Mouse (Mus musculus): ENCODE data around the gene Myo19. TPM values are rescaled to one million over a fixed set of nuclear protein-coding genes. Genes with fewer than 3 reads are reported as not detected.

Myo19 gene
- total and polyA plus RNA-seq, 2 experiments from 2014 or later = 3.6 to 7.5 TPM

GRCm38 (mm10) chr11:84918425-84918824, 38.5 kb downstream of the Myo19 start:
- Histone ChIP-seq H3K27me3 (ENCODE audit: insufficient read depth, low read length) (no peaks in the 10 kb centered on the region), H3K9ac (no peak overlapping the region), H3K4me2 (ENCODE audit: low read depth) (peak overlapping the region; percentile 28; the same call in 1 of the 2 replicates), H3K36me3 (ENCODE audit: insufficient read depth) (peaks cover 5% of the 10 kb centered on the region; the same call in 1 of the 2 replicates), H3K4me3 (ENCODE audit: low read depth, low read length) (no peak overlapping the region), H3K9me3 (ENCODE audit: low read length) (no peaks in the 10 kb centered on the region), H3K27ac (ENCODE audit: low read depth, low read length) (no peak overlapping the region), H3K4me1 (ENCODE audit: insufficient read depth) (peaks cover 7% of the 10 kb centered on the region; the same call in 1 of the 2 replicates)
- 6% methylated on average over 16 of the region's 16 CpGs for WGBS
- ATAC-seq (peak; percentile 84), DNase-seq (peak; percentile 93)
- TF ChIP-seq CTCF (IDR thresholded peaks at IDR 0.05; ENCODE audit: low read depth) = peak; percentile 95

- Histone ChIP-seq H3K4me2 (ENCODE audit: low read depth) (no peak overlapping the region), H3K36me3 (ENCODE audit: insufficient read depth) (no peaks in the 10 kb centered on the region), H3K9me3 (ENCODE audit: low read length) (no peaks in the 10 kb centered on the region), H3K4me1 (ENCODE audit: insufficient read depth) (peaks cover 7% of the 10 kb centered on the region; the same call in 1 of the 2 replicates), H3K4me3 (ENCODE audit: low read depth, low read length) (no peak overlapping the region), H3K27ac (ENCODE audit: low read depth, low read length) (no peak overlapping the region), H3K27me3 (ENCODE audit: insufficient read depth, low read length) (no peaks in the 10 kb centered on the region), H3K9ac (no peak overlapping the region)
- DNase-seq (peak; percentile 18), ATAC-seq (no peak)
- 29% methylated on average over 3 of the region's 3 CpGs for WGBS
- TF ChIP-seq CTCF (IDR thresholded peaks at IDR 0.05; ENCODE audit: low read depth) = peak; percentile 49
Observed at GRCm38 (mm10) chr11:84919276-84919675, 39.3 kb downstream of the Myo19 start.

- H3K4me3 ChIP-seq (ENCODE audit: low read depth, low read length) = no peak overlapping the region
- 0 out of 2 replicates have a peak, but pooled peaks cover 3% of the 10 kb centered on the region for H3K4me1 ChIP-seq (ENCODE audit: insufficient read depth)
- no peaks in the 10 kb centered on the region for H3K36me3 ChIP-seq (ENCODE audit: insufficient read depth)
- H3K27me3 ChIP-seq (ENCODE audit: insufficient read depth, low read length) = no peaks in the 10 kb centered on the region
- no peak for TF ChIP-seq CTCF (IDR thresholded peaks at IDR 0.05; ENCODE audit: low read depth)
- H3K9ac ChIP-seq = no peak overlapping the region
- no peaks in the 10 kb centered on the region for H3K9me3 ChIP-seq (ENCODE audit: low read length)
- H3K27ac ChIP-seq (ENCODE audit: low read depth, low read length) = no peak overlapping the region
- WGBS = 74% methylated on average over 7 of the region's 7 CpGs
- no peak for DNase-seq
- no peak for ATAC-seq
- H3K4me2 ChIP-seq (ENCODE audit: low read depth) = no peak overlapping the region
Observed at GRCm38 (mm10) chr11:84919951-84920350, 40.0 kb downstream of the Myo19 start.

- Histone ChIP-seq H3K9ac (no peak overlapping the region), H3K27me3 (ENCODE audit: insufficient read depth, low read length) (no peaks in the 10 kb centered on the region), H3K4me2 (ENCODE audit: low read depth) (no peak overlapping the region), H3K9me3 (ENCODE audit: low read length) (no peaks in the 10 kb centered on the region), H3K36me3 (ENCODE audit: insufficient read depth) (no peaks in the 10 kb centered on the region), H3K4me3 (ENCODE audit: low read depth, low read length) (no peak overlapping the region), H3K4me1 (ENCODE audit: insufficient read depth) (no peaks in the 10 kb centered on the region), H3K27ac (ENCODE audit: low read depth, low read length) (no peak overlapping the region)
- DNase-seq (no peak), ATAC-seq (no peak)
- no peak for TF ChIP-seq CTCF (IDR thresholded peaks at IDR 0.05; ENCODE audit: low read depth)
- WGBS = 85% methylated on average over 8 of the region's 8 CpGs
Observed at GRCm38 (mm10) chr11:84920981-84921380, 41.0 kb downstream of the Myo19 start.

- Histone ChIP-seq H3K27me3 (ENCODE audit: insufficient read depth, low read length) (no peaks in the 10 kb centered on the region), H3K4me3 (ENCODE audit: low read depth, low read length) (no peak overlapping the region), H3K27ac (ENCODE audit: low read depth, low read length) (no peak overlapping the region), H3K4me1 (ENCODE audit: insufficient read depth) (no peaks in the 10 kb centered on the region), H3K36me3 (ENCODE audit: insufficient read depth) (no peaks in the 10 kb centered on the region), H3K9me3 (ENCODE audit: low read length) (no peaks in the 10 kb centered on the region), H3K4me2 (ENCODE audit: low read depth) (no peak overlapping the region), H3K9ac (no peak overlapping the region)
- DNase-seq = no peak
- WGBS = 12% methylated on average over 6 of the region's 6 CpGs
- ATAC-seq = no peak
- TF ChIP-seq CTCF (IDR thresholded peaks at IDR 0.05; ENCODE audit: low read depth) = no peak
Observed at GRCm38 (mm10) chr11:84932261-84932660, 52.3 kb downstream of the Myo19 start.

- no peak for TF ChIP-seq CTCF (IDR thresholded peaks at IDR 0.05; ENCODE audit: low read depth)
- H3K9me3 ChIP-seq (ENCODE audit: low read length) = no peaks in the 10 kb centered on the region
- 37% methylated on average over 8 of the region's 8 CpGs for WGBS
- DNase-seq (peak; percentile 88), ATAC-seq (peak; percentile 91)
- no peak overlapping the region for H3K4me3 ChIP-seq (ENCODE audit: low read depth, low read length)
- H3K36me3 ChIP-seq (ENCODE audit: insufficient read depth) = no peaks in the 10 kb centered on the region
- peak overlapping the region; percentile 88 for H3K27ac ChIP-seq (ENCODE audit: low read depth, low read length)
- peaks cover 9% of the 10 kb centered on the region for H3K4me1 ChIP-seq (ENCODE audit: insufficient read depth)
- H3K9ac ChIP-seq = 0 out of 2 replicates have a peak overlapping the region, but pooled peaks have one; percentile 22
- no peaks in the 10 kb centered on the region for H3K27me3 ChIP-seq (ENCODE audit: insufficient read depth, low read length)
- H3K4me2 ChIP-seq (ENCODE audit: low read depth) = no peak overlapping the region
Observed at GRCm38 (mm10) chr11:84939508-84940053, 59.6 kb downstream of the Myo19 start.

GRCm38 (mm10) chr11:84940140-84940539, 60.2 kb downstream of the Myo19 start:
- Histone ChIP-seq H3K9me3 (ENCODE audit: low read length) (no peaks in the 10 kb centered on the region), H3K27ac (ENCODE audit: low read depth, low read length) (peak overlapping the region; percentile 88), H3K4me3 (ENCODE audit: low read depth, low read length) (no peak overlapping the region), H3K36me3 (ENCODE audit: insufficient read depth) (no peaks in the 10 kb centered on the region), H3K4me2 (ENCODE audit: low read depth) (no peak overlapping the region), H3K9ac (no peak overlapping the region), H3K27me3 (ENCODE audit: insufficient read depth, low read length) (no peaks in the 10 kb centered on the region), H3K4me1 (ENCODE audit: insufficient read depth) (peaks cover 9% of the 10 kb centered on the region)
- no peak for TF ChIP-seq CTCF (IDR thresholded peaks at IDR 0.05; ENCODE audit: low read depth)
- 50% methylated on average over 10 of the region's 10 CpGs for WGBS
- ATAC-seq (peak; percentile 19; the same call in 1 of the 2 replicates), DNase-seq (peak; percentile 45)

Data from forebrain, postnatal 0 days (tissue).